Mouse (Mus musculus) spleen, postnatal 36 days (tissue): ENCODE results near the gene Srms.
"Not testable (repeated sequence)": the region's sequence is repeated elsewhere in the genome, so short reads cannot be mapped to it uniquely, and the experiment has no call there.

Experiments
- DNase-seq, 2 experiments: peaks; one replicate each; pipeline ENCODE4 v3.0.0; 2022; ENCODE audit warnings: low spot score in 2 of 2, mixed read lengths in 1 of 2

Gene Srms

GRCm38 (mm10) chr2:181219538-181220216 is 6.7 kb upstream of the Srms start, which contains the start of gene Fndc11:
TSS of gene Fndc11 (plus strand) at chr2:181220013.
- DNase-seq = peak; percentile 94

GRCm38 (mm10) chr2:181218881-181219485 is 6.0 kb upstream of the Srms start:
- no peak for DNase-seq

GRCm38 (mm10) chr2:181216037-181216436 is 3.1 kb upstream of the Srms start:
- DNase-seq = no peak

GRCm38 (mm10) chr2:181212389-181213020 is 480 bp downstream of the Srms start:
- no peak for DNase-seq

GRCm38 (mm10) chr2:181206118-181206517 is 6.9 kb downstream of the Srms start:
- peak in 1 of 2 experiments; percentile 25 for DNase-seq

- DNase-seq = no peak
Observed at GRCm38 (mm10) chr2:181205678-181206077, 7.3 kb downstream of the Srms start.

GRCm38 (mm10) chr2:181202886-181203285 is 10.1 kb downstream of the Srms start:
- DNase-seq = no peak

- no peak for DNase-seq
Observed at GRCm38 (mm10) chr2:181202422-181202821, 10.6 kb downstream of the Srms start, which contains the start of gene Ptk6. TSS of gene Ptk6 (minus strand) at chr2:181202789.

- no peak for DNase-seq
Observed at GRCm38 (mm10) chr2:181201606-181202005, 11.4 kb downstream of the Srms start.

GRCm38 (mm10) chr2:181196628-181197300 is 16.2 kb downstream of the Srms start:
- DNase-seq = no peak

GRCm38 (mm10) chr2:181193044-181193443 is 19.9 kb downstream of the Srms start:
- DNase-seq = peak; percentile 52 to 74

GRCm38 (mm10) chr2:181191936-181192335 is 21.0 kb downstream of the Srms start:
- DNase-seq = no peak

GRCm38 (mm10) chr2:181191385-181191784 is 21.6 kb downstream of the Srms start:
- DNase-seq = not testable (repeated sequence)

GRCm38 (mm10) chr2:181189321-181189720 is 23.7 kb downstream of the Srms start:
- DNase-seq = no peak

GRCm38 (mm10) chr2:181188681-181189080 is 24.3 kb downstream of the Srms start:
- peak; percentile 84 to 86 for DNase-seq

GRCm38 (mm10) chr2:181187121-181188000 is 25.6 kb downstream of the Srms start, which contains the start of gene Ppdpf:
TSS of gene Ppdpf (plus strand) at chr2:181187247.
- peak; percentile 98 for DNase-seq

- DNase-seq = peak; percentile 87
Observed at GRCm38 (mm10) chr2:181186635-181187034, 26.4 kb downstream of the Srms start.

- no peak for DNase-seq
Observed at GRCm38 (mm10) chr2:181180898-181181297, 32.1 kb downstream of the Srms start.

GRCm38 (mm10) chr2:181178471-181178870 is 34.5 kb downstream of the Srms start:
- DNase-seq = no peak

- no peak for DNase-seq
Observed at GRCm38 (mm10) chr2:181178015-181178414, 35.0 kb downstream of the Srms start.

- no peak for DNase-seq
Observed at GRCm38 (mm10) chr2:181174646-181175045, 38.3 kb downstream of the Srms start.
